Mouse (Mus musculus) kidney, adult 2 months (tissue): ENCODE data around the gene Vmn2r83.

Experiments used
- CTCF ChIP-seq: fragments of 200-500 bp; conservative IDR thresholded peaks from 2 replicates; pipeline ENCODE4 v1.5.1; 2011; ENCODE audit warnings: low read depth, mild to moderate bottlenecking, control low read depth, low read length, moderate library complexity, mixed read lengths; ENCODE audit not compliant: insufficient read depth, insufficient read length
- POLR2A ChIP-seq: fragments of 200-500 bp; IDR thresholded peaks from one replicate; pipeline ENCODE4 v1.6.1; 2011; ENCODE audit warnings: low read depth, low read length, control low read depth

DNA sequence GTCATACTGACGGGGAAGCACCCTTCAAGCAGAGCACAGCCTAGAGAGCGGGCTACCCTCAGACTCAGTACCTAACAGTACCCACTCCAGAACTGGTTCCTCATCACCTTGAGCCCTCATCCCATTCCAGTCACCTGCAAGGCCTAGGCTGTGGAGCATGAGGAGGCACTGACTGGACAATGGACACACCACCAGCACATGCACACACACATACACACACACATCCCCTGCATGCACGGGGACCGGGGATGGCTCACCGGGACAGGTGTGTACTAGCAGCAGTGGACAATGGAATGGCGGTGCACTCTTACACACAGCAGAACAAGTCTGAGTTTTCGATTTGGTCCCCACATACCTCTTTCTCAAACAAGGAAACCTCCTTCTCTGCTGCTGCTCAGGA is 68.7 kb downstream of the Vmn2r83 start:
- TF ChIP-seq CTCF: no peak
- TF ChIP-seq POLR2A: no peak
